Mouse (Mus musculus) myocyte (in vitro differentiated cells): ENCODE measurements around the gene Srgap2.

Experiments
- CEBPB ChIP-seq: IDR thresholded peaks from 2 replicates; pipeline ENCODE4 v1.6.1; 2011; ENCODE audit warnings: mild to moderate bottlenecking, moderate library complexity; ENCODE audit not compliant: poor library complexity, insufficient read depth, severe bottlenecking
- MAX ChIP-seq: IDR thresholded peaks from one replicate; pipeline ENCODE4 v1.6.1; 2011; ENCODE audit warnings: low read depth, mild to moderate bottlenecking, control low read depth
- MYOG ChIP-seq, 3 experiments: IDR thresholded peaks; one replicate each; pipeline ENCODE4 v1.6.1; 2011; ENCODE audit warnings: control low read depth in 2 of 3, low read depth in 2 of 3, mild to moderate bottlenecking in 2 of 3; ENCODE audit not compliant: insufficient read length in 2 of 3, control insufficient read depth in 1 of 3, insufficient read depth in 1 of 3
- POLR2A ChIP-seq: IDR thresholded peaks from one replicate; pipeline ENCODE4 v1.6.1; 2011; ENCODE audit warnings: low read depth, mild to moderate bottlenecking, control low read depth, moderate library complexity; ENCODE audit not compliant: insufficient read length
- POLR2AphosphoS2 ChIP-seq: IDR thresholded peaks from one replicate; pipeline ENCODE4 v1.6.1; 2011; ENCODE audit warnings: low read depth, control low read depth; ENCODE audit not compliant: insufficient read length
- USF1 ChIP-seq: IDR thresholded peaks from one replicate; pipeline ENCODE4 v1.6.1; 2011; ENCODE audit warnings: low read depth, mild to moderate bottlenecking, control low read depth, moderate library complexity

- TF ChIP-seq POLR2A (no peak), USF1 (no peak), POLR2AphosphoS2 (no peak), CEBPB (no peak), MYOG (IDR thresholded peaks at IDR 0.05; ENCODE audit: control insufficient read depth in 1 of 3, insufficient read depth in 1 of 3, insufficient read length in 2 of 3, low read depth in 2 of 3) (no peak), MAX (no peak)
These were observed 14.0 kb downstream of the Srgap2 start for GRCm38 (mm10) chr1:131513136-131513535.
